Mouse (Mus musculus): ENCODE results near the gene Adgrv1. TPM values are rescaled to one million over a fixed set of nuclear protein-coding genes. Genes with fewer than 3 reads are reported as not detected.

Gene Adgrv1
- total and polyA plus RNA-seq, 2 experiments from 2014 or later: 4.2 to 7.8 TPM

DNA sequence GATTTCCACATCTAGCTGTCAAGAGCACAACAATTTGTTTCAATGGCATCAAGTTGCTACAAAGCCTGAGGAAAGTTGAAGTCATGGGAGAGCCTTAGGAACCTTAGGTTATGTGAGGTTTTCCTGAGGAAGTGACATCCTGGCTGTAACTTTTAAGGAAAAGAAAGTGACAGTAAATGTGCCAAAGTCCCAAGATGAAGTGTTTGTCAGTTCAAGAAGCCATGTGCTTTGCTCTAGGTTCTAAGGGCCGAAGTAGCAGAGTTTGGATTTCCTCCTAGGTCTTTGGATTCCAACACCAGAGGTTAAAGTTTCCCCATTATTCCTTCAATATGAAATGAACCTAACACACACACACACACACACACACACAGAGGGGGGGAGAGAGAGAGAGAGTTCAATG lies 332.1 kb downstream of the Adgrv1 start:
- no peak overlapping the region for H3K9ac ChIP-seq (replicated peaks; ENCODE audit: low read length)
- H3K4me3 ChIP-seq (ENCODE audit: low read length): no peak overlapping the region
- H3K9me3 ChIP-seq (ENCODE audit: low read length): no peaks in the 10 kb centered on the region
- H3K4me2 ChIP-seq (ENCODE audit: low read depth, low read length): no peak overlapping the region
- no peak for TF ChIP-seq CTCF (IDR thresholded peaks at IDR 0.05; ENCODE audit: low read depth)
- DNase-seq (ENCODE audit: low spot score) (no peak), ATAC-seq (no peak)
- no peaks in the 10 kb centered on the region for H3K36me3 ChIP-seq (ENCODE audit: insufficient read depth, low read length)
- no peaks in the 10 kb centered on the region for H3K27me3 ChIP-seq (ENCODE audit: insufficient read depth, low read length)
- 84% methylated on average over 1 of the region's 1 CpGs for WGBS
- H3K4me1 ChIP-seq (ENCODE audit: insufficient read depth, low read length): no peaks in the 10 kb centered on the region
- H3K27ac ChIP-seq: no peak overlapping the region

DNA sequence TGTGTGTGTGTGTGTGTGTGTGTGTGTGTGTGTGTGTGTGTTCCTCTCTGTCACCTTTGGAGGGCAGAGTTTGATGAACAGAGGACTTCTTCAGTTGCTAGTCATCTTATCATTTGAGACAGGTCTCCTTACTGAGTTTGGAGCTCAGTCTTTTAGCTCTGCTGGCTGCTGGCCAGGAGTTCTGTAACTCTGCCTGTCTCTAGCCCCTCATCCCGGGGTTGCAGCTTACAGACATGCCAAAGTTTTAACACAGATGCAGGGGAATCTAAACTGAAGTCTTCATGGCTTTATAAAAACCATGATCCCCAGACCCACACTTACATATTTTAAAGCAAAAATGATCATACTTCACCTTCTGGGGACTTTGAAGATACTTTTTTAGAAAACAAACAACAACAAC lies 338.8 kb downstream of the Adgrv1 start:
- no peaks in the 10 kb centered on the region for H3K9me3 ChIP-seq (ENCODE audit: low read length)
- ATAC-seq (no peak), DNase-seq (ENCODE audit: low spot score) (no peak)
- H3K9ac ChIP-seq (replicated peaks; ENCODE audit: low read length): no peak overlapping the region
- H3K36me3 ChIP-seq (ENCODE audit: insufficient read depth, low read length): no peaks in the 10 kb centered on the region
- H3K4me2 ChIP-seq (ENCODE audit: low read depth, low read length): no peak overlapping the region
- H3K27ac ChIP-seq: no peak overlapping the region
- no peak for TF ChIP-seq CTCF (IDR thresholded peaks at IDR 0.05; ENCODE audit: low read depth)
- no peak overlapping the region for H3K4me3 ChIP-seq (ENCODE audit: low read length)
- no peaks in the 10 kb centered on the region for H3K4me1 ChIP-seq (ENCODE audit: insufficient read depth, low read length)
- WGBS: 38% methylated on average over 1 of the region's 1 CpGs
- H3K27me3 ChIP-seq (ENCODE audit: insufficient read depth, low read length): no peaks in the 10 kb centered on the region

- no peaks in the 10 kb centered on the region for H3K36me3 ChIP-seq (ENCODE audit: insufficient read depth, low read length)
- no peak overlapping the region for H3K4me3 ChIP-seq (ENCODE audit: low read length)
- 69% methylated on average over 6 of the region's 6 CpGs for WGBS
- H3K4me1 ChIP-seq (ENCODE audit: insufficient read depth, low read length): no peaks in the 10 kb centered on the region
- no peak overlapping the region for H3K27ac ChIP-seq
- H3K9ac ChIP-seq (replicated peaks; ENCODE audit: low read length): no peak overlapping the region
- H3K27me3 ChIP-seq (ENCODE audit: insufficient read depth, low read length): no peaks in the 10 kb centered on the region
- H3K9me3 ChIP-seq (ENCODE audit: low read length): no peaks in the 10 kb centered on the region
- ATAC-seq (no peak), DNase-seq (ENCODE audit: low spot score) (no peak)
- no peak overlapping the region for H3K4me2 ChIP-seq (ENCODE audit: low read depth, low read length)
- no peak for TF ChIP-seq CTCF (IDR thresholded peaks at IDR 0.05; ENCODE audit: low read depth)
These were observed 350.8 kb downstream of the Adgrv1 start for GRCm38 (mm10) chr13:81282193-81282592.

DNA sequence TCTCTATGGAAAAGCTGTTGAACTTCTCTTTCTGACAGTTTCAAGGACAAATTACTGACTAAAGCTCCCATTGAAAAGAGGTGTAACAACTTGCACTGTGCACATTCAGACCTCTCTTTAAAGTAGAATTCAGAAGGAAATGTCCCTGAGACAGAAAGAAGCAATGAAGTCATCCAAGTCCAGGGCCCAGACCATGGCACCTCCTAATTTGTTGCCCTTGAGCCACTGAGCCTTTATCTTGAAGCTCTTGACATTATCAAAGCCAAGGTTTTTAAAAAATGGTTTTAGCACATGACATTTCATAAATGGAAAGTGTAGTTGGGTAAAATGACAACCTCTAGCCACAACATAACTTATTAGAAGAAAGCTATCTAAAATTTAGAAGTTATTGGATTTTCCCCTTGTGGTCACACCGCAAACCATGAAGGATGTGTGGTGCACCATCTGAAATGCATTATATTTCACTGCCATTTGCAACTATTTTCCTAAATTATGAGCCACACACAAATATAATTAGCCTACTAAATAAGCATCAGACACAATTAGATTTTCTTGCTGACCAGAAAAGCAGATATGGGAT lies 352.2 kb downstream of the Adgrv1 start:
- 94% methylated on average over 1 of the region's 1 CpGs for WGBS
- Histone ChIP-seq H3K9me3 (ENCODE audit: low read length) (no peaks in the 10 kb centered on the region), H3K4me3 (ENCODE audit: low read length) (no peak overlapping the region)

DNA sequence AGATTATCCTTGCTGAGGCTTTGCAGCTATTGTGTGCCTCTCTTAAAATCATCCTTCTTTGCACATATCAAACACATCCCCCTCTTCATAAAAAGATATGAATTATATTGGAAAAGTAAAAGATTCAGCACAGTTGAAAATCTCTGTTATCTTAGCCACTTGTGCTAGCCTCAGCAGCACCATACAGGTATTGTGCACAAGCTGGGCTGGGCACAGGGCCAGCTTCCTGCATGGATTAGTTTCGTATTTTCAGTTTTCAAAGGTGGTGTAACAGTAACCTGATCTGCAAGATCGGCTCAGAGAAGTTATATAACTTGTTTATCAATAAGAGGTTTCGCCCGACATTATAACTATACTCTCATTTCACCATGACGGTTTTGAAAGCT lies 353.6 kb downstream of the Adgrv1 start:
- Histone ChIP-seq H3K4me1 (ENCODE audit: insufficient read depth, low read length) (no peaks in the 10 kb centered on the region), H3K4me2 (ENCODE audit: low read depth, low read length) (no peak overlapping the region), H3K27me3 (ENCODE audit: insufficient read depth, low read length) (no peaks in the 10 kb centered on the region), H3K27ac (no peak overlapping the region), H3K4me3 (ENCODE audit: low read length) (no peak overlapping the region), H3K9me3 (ENCODE audit: low read length) (no peaks in the 10 kb centered on the region), H3K9ac (replicated peaks; ENCODE audit: low read length) (no peak overlapping the region), H3K36me3 (ENCODE audit: insufficient read depth, low read length) (no peaks in the 10 kb centered on the region)
- ATAC-seq: no peak
- no peak for TF ChIP-seq CTCF (IDR thresholded peaks at IDR 0.05; ENCODE audit: low read depth)
- no peak for DNase-seq (ENCODE audit: low spot score)
- WGBS: 70% methylated on average over 5 of the region's 5 CpGs

More for the DNA sequence above, 352.2 kb downstream of the Adgrv1 start:
- Histone ChIP-seq H3K36me3 (ENCODE audit: insufficient read depth, low read length) (no peaks in the 10 kb centered on the region), H3K27me3 (ENCODE audit: insufficient read depth, low read length) (no peaks in the 10 kb centered on the region), H3K4me1 (ENCODE audit: insufficient read depth, low read length) (no peaks in the 10 kb centered on the region), H3K27ac (no peak overlapping the region), H3K4me2 (ENCODE audit: low read depth, low read length) (no peak overlapping the region), H3K9ac (replicated peaks; ENCODE audit: low read length) (no peak overlapping the region)
- DNase-seq (ENCODE audit: low spot score): no peak
- no peak for TF ChIP-seq CTCF (IDR thresholded peaks at IDR 0.05; ENCODE audit: low read depth)
- no peak for ATAC-seq

DNA sequence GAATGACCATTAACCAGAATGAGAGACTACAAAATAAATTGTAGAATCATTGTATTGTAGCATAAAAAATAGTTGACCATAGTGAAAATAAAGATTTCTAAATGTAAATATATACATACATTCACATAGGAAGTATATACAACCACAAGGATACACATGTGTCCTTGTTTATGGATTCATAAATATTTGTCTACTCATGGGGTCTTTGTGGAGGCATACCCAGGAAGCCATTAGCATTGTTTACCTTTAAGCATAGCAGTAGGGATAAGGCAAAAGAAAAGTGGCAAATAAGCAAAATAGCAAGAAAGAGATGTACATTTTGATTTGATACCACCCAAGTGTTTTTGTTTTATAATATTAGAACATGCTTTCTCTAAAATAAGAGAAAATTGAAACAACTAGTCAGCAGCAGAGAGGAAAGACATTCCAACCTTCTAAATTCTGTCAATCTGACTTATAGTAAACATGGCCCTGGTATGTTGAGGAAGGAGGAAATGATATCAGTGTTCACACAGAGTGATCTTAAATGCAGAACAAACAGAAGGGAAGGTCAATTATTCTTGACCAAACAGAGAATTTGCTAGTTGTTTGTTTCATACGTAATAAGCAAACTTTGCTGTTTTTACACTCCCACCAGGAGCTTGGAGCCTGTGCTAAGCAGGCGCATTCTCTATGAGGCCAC lies 354.1 kb downstream of the Adgrv1 start:
- no peak overlapping the region for H3K9ac ChIP-seq (replicated peaks; ENCODE audit: low read length)
- H3K4me2 ChIP-seq (ENCODE audit: low read depth, low read length): no peak overlapping the region
- no peaks in the 10 kb centered on the region for H3K36me3 ChIP-seq (ENCODE audit: insufficient read depth, low read length)
- H3K9me3 ChIP-seq (ENCODE audit: low read length): no peaks in the 10 kb centered on the region
- no peak for ATAC-seq
- no peak overlapping the region for H3K4me3 ChIP-seq (ENCODE audit: low read length)
- no peak for DNase-seq (ENCODE audit: low spot score)
- 72% methylated on average over 2 of the region's 2 CpGs for WGBS
- no peaks in the 10 kb centered on the region for H3K27me3 ChIP-seq (ENCODE audit: insufficient read depth, low read length)
- H3K27ac ChIP-seq: no peak overlapping the region
- no peaks in the 10 kb centered on the region for H3K4me1 ChIP-seq (ENCODE audit: insufficient read depth, low read length)
- TF ChIP-seq CTCF (IDR thresholded peaks at IDR 0.05; ENCODE audit: low read depth): no peak

GRCm38 (mm10) chr13:81273837-81274236 lies 359.1 kb downstream of the Adgrv1 start:
- no peak overlapping the region for H3K4me2 ChIP-seq (ENCODE audit: low read depth, low read length)
- no peaks in the 10 kb centered on the region for H3K9me3 ChIP-seq (ENCODE audit: low read length)
- H3K4me1 ChIP-seq (ENCODE audit: insufficient read depth, low read length): no peaks in the 10 kb centered on the region
- DNase-seq (ENCODE audit: low spot score): no peak
- H3K27ac ChIP-seq: no peak overlapping the region
- no peak for TF ChIP-seq CTCF (IDR thresholded peaks at IDR 0.05; ENCODE audit: low read depth)
- no peaks in the 10 kb centered on the region for H3K27me3 ChIP-seq (ENCODE audit: insufficient read depth, low read length)
- no peaks in the 10 kb centered on the region for H3K36me3 ChIP-seq (ENCODE audit: insufficient read depth, low read length)
- no peak overlapping the region for H3K4me3 ChIP-seq (ENCODE audit: low read length)
- no peak overlapping the region for H3K9ac ChIP-seq (replicated peaks; ENCODE audit: low read length)
- 96% methylated on average over 1 of the region's 1 CpGs for WGBS
- no peak for ATAC-seq

All from hindbrain, postnatal 0 days (tissue).